Mouse (Mus musculus) megakaryocyte, embryonic 14.5 days (primary cell): ENCODE data around the gene Lce3b. TPM values are rescaled to one million over a fixed set of nuclear protein-coding genes. Genes with fewer than 3 reads are reported as not detected.

Experiments
- H3K27me3 ChIP-seq: replicated peaks from 2 replicates; pipeline ENCODE3; 2012; ENCODE audit warnings: inconsistent platforms
- H3K36me3 ChIP-seq: replicated peaks from 2 replicates; pipeline ENCODE3; 2012; ENCODE audit warnings: low read length, inconsistent platforms, mixed read lengths
- H3K4me1 ChIP-seq: 2 replicates; pipeline ENCODE4 v1.6.1; 2012; ENCODE audit warnings: inconsistent platforms
- H3K4me3 ChIP-seq: replicated peaks from 2 replicates; pipeline ENCODE3; 2012; ENCODE audit warnings: moderate library complexity, mild to moderate bottlenecking, inconsistent platforms
- H3K9me3 ChIP-seq: 2 replicates; pipeline ENCODE4 v1.6.1; 2012; ENCODE audit warnings: inconsistent platforms
- FLI1 ChIP-seq: IDR thresholded peaks from 2 replicates; pipeline ENCODE4 v1.6.1; 2012; ENCODE audit warnings: low read length, inconsistent platforms, mixed read lengths
- GATA1 ChIP-seq: IDR thresholded peaks from 3 replicates; pipeline ENCODE4 v1.6.1; 2012; ENCODE audit warnings: mixed read lengths, low read length, inconsistent platforms, borderline replicate concordance
- polyA plus RNA-seq: library from polyadenylated mRNA; stranded (reverse); fragments of >175 nt; gene quantifications from 2 replicates; pipeline ENCODE4 v1.2.3, GENCODE M21; 2012; ENCODE audit warnings: low replicate concordance; ENCODE audit not compliant: insufficient read depth

The Lce3b gene
- not detected in 2 replicates for polyA plus RNA-seq

DNA sequence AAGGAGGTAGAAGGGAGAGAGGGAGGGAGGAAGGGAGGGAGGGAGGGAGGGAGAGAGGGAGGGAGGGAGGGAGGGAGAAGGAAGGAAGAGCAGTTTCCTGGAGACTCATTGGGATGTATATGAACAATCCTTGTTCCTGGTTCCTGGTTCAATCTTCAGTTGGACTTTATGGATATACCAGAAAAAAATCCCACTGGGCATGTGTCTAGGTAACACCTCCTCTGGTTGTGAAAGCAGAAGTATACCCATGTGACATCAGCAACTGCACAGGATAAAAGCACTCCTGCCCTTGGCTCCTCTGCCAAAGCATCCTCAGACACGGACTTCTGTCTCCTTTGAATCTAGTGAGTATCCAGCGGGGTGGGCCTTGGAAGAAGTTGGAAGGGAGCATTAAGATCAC lies at the start of gene Lce3b:
Lce3b (plus strand) TSS at position 301 of the 400 bp plus-strand sequence.
- Histone ChIP-seq H3K27me3 (no peaks in the 10 kb centered on the region), H3K4me3 (no peak within 1 kb of the TSS), H3K4me1 (no peaks in the 10 kb centered on the region), H3K9me3 (no peaks in the 10 kb centered on the region), H3K36me3 (no peaks in the 10 kb centered on the region)
- TF ChIP-seq FLI1 (no peak), GATA1 (no peak)

GRCm38 (mm10) chr3:92894063-92894462 lies 38.7 kb upstream of the Lce3b start:
- TF ChIP-seq GATA1 = no peak
- TF ChIP-seq FLI1 = no peak
- H3K27me3 ChIP-seq = no peaks in the 10 kb centered on the region

DNA sequence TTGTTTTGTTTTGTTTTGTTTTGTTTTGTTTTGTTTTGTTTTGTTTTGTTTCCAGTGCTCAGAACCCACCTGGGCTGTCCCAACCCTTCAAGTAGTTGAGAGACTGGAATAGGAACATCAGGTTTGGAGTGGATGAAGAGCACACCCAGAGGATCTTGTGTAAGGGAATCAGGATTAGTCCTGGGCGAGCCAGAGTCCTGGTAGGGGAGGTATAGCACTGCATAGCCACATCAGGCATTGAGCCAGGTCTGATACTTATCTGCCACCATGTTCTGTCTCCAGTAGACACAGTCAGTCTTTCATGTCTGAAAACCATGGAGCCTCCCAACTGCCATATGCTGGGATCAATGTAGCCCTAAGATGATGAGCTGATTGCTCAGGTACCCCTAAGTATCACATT lies 38.3 kb upstream of the Lce3b start:
- H3K36me3 ChIP-seq = no peaks in the 10 kb centered on the region
- H3K4me3 ChIP-seq = no peak overlapping the region
- TF ChIP-seq GATA1 = no peak
- TF ChIP-seq FLI1 = no peak
- peaks cover 3% of the 10 kb centered on the region; the same call in 1 of the 2 replicates for H3K4me1 ChIP-seq
- H3K9me3 ChIP-seq = no peaks in the 10 kb centered on the region
- no peaks in the 10 kb centered on the region for H3K27me3 ChIP-seq

More at GRCm38 (mm10) chr3:92894063-92894462, 38.7 kb upstream of the Lce3b start:
- Histone ChIP-seq H3K36me3 (no peaks in the 10 kb centered on the region), H3K4me3 (no peak overlapping the region), H3K9me3 (no peaks in the 10 kb centered on the region), H3K4me1 (peaks cover 3% of the 10 kb centered on the region; the same call in 1 of the 2 replicates)

DNA sequence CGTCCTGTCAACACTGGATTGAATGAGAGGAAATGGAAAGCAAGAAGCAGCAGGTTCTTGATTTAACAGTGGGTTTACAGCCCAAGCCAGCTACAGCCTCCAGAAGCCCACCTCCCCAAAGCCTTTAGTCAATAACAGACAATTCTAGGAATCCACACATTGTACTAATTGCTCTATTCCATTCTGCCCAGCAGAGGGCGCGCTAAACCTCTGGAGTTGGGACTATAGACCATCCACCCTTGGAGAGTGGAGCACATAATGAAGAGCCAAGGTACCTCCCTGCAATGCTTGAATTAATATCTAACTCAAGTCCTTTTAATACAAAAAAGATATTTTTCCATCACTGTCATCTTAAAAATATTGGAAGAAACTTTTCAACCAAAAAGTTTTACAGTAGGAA lies 29.8 kb upstream of the Lce3b start:
- Histone ChIP-seq H3K4me1 (peaks cover 3% of the 10 kb centered on the region; the same call in 1 of the 2 replicates), H3K36me3 (no peaks in the 10 kb centered on the region), H3K27me3 (no peaks in the 10 kb centered on the region), H3K9me3 (no peaks in the 10 kb centered on the region), H3K4me3 (no peak overlapping the region)
- no peak for TF ChIP-seq FLI1
- no peak for TF ChIP-seq GATA1

GRCm38 (mm10) chr3:92903640-92904039 lies 29.1 kb upstream of the Lce3b start:
- TF ChIP-seq FLI1 (no peak), GATA1 (no peak)
- Histone ChIP-seq H3K4me1 (peaks cover 3% of the 10 kb centered on the region; the same call in 1 of the 2 replicates), H3K4me3 (no peak overlapping the region)

GRCm38 (mm10) chr3:92905182-92905581 lies 27.6 kb upstream of the Lce3b start:
- TF ChIP-seq GATA1 (no peak), FLI1 (no peak)
- H3K4me3 ChIP-seq = no peak overlapping the region

More at GRCm38 (mm10) chr3:92903640-92904039, 29.1 kb upstream of the Lce3b start:
- H3K9me3 ChIP-seq = no peaks in the 10 kb centered on the region
- no peaks in the 10 kb centered on the region for H3K36me3 ChIP-seq
- H3K27me3 ChIP-seq = no peaks in the 10 kb centered on the region

DNA sequence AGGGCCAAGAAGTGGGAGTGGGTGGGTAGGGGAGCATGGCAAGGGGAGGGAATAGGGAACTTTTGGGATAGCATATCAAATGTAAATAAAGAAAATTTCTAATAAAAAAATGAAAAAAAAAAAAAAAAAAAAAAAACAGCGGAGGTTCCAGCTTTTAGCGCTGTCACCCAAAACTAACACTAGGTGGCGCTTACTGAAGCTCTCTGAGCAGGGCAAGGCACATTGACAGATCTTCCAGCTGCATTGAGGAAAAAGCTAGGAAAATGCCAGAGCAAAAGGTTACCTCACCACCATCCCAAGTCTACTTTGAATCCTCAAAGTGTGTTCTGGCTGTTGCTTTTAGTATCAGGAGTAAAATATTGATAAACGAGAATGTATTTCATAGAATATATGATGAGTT lies 25.2 kb upstream of the Lce3b start:
- Histone ChIP-seq H3K4me3 (no peak overlapping the region), H3K4me1 (no peaks in the 10 kb centered on the region), H3K27me3 (no peaks in the 10 kb centered on the region), H3K36me3 (no peaks in the 10 kb centered on the region), H3K9me3 (no peaks in the 10 kb centered on the region)
- TF ChIP-seq GATA1 (no peak), FLI1 (no peak)

More at GRCm38 (mm10) chr3:92905182-92905581, 27.6 kb upstream of the Lce3b start:
- Histone ChIP-seq H3K4me1 (no peaks in the 10 kb centered on the region), H3K36me3 (no peaks in the 10 kb centered on the region), H3K9me3 (no peaks in the 10 kb centered on the region), H3K27me3 (no peaks in the 10 kb centered on the region)

GRCm38 (mm10) chr3:92920364-92920763 lies 12.4 kb upstream of the Lce3b start:
- no peak for TF ChIP-seq GATA1
- no peak for TF ChIP-seq FLI1
- Histone ChIP-seq H3K36me3 (no peaks in the 10 kb centered on the region), H3K4me1 (no peaks in the 10 kb centered on the region), H3K27me3 (no peaks in the 10 kb centered on the region), H3K9me3 (no peaks in the 10 kb centered on the region), H3K4me3 (no peak overlapping the region)

GRCm38 (mm10) chr3:92926130-92926529 lies 6.6 kb upstream of the Lce3b start, which contains the start of gene Lce3a:
Gene Lce3a, minus strand, starts transcription at chr3:92926230.
- TF ChIP-seq FLI1 (no peak), GATA1 (no peak)
- no peaks in the 10 kb centered on the region for H3K9me3 ChIP-seq

GRCm38 (mm10) chr3:92944186-92944585 lies 11.4 kb downstream of the Lce3b start, which contains the start of gene Lce3c:
Gene Lce3c, plus strand, starts transcription at chr3:92944486.
- Histone ChIP-seq H3K9me3 (no peaks in the 10 kb centered on the region), H3K36me3 (no peaks in the 10 kb centered on the region), H3K4me3 (no peak within 1 kb of the TSS), H3K4me1 (no peaks in the 10 kb centered on the region), H3K27me3 (no peaks in the 10 kb centered on the region)
- TF ChIP-seq FLI1 = no peak
- TF ChIP-seq GATA1 = no peak

More at GRCm38 (mm10) chr3:92926130-92926529, 6.6 kb upstream of the Lce3b start, which contains the start of gene Lce3a:
- H3K4me1 ChIP-seq = no peaks in the 10 kb centered on the region
- no peaks in the 10 kb centered on the region for H3K27me3 ChIP-seq
- no peaks in the 10 kb centered on the region for H3K36me3 ChIP-seq
- H3K4me3 ChIP-seq = no peak within 1 kb of the TSS
